Mouse (Mus musculus): Measurements from ENCODE around the gene Dnajc25. TPM values are rescaled to one million over a fixed set of nuclear protein-coding genes. Genes with fewer than 3 reads are reported as not detected.

Dnajc25 gene
- polyA plus RNA-seq, 1 experiment from 2014 or later = 4.9 TPM

Other genes starting within 250 kb of the Dnajc25 start
- gene Olfr267, start 207.3 kb upstream of the Dnajc25 start, polyA plus RNA-seq (2014; fragmentation: Nextera tagmentation; extraction: Ambion mirVana) = 0.24 TPM in 1 of 2 replicates, not detected in the other
- 26.7 and 36.0 TPM in 2 replicates for gene Ecpas, start 82.3 kb upstream of the Dnajc25 start, polyA plus RNA-seq (2014; fragmentation: Nextera tagmentation; extraction: Ambion mirVana)
- 0.62 and 1.2 TPM in 2 replicates for gene Zkscan16, start 51.4 kb upstream of the Dnajc25 start, polyA plus RNA-seq (2014; fragmentation: Nextera tagmentation; extraction: Ambion mirVana)
- gene Ptgr1, start 7.9 kb upstream of the Dnajc25 start, polyA plus RNA-seq (2014; fragmentation: Nextera tagmentation; extraction: Ambion mirVana) = 4.9 and 5.9 TPM in 2 replicates
- 1.5 and 5.3 TPM in 2 replicates for gene Gm20503, start 8.1 kb downstream of the Dnajc25 start, polyA plus RNA-seq (2014; fragmentation: Nextera tagmentation; extraction: Ambion mirVana)
- gene Gng10, start 40.0 kb downstream of the Dnajc25 start, polyA plus RNA-seq (2014; fragmentation: Nextera tagmentation; extraction: Ambion mirVana) = 204 and 233 TPM in 2 replicates
- not detected in 2 replicates for gene AI481877, start 143.9 kb downstream of the Dnajc25 start, polyA plus RNA-seq (2014; fragmentation: Nextera tagmentation; extraction: Ambion mirVana)
- gene Ugcg, start 194.2 kb downstream of the Dnajc25 start, polyA plus RNA-seq (2014; fragmentation: Nextera tagmentation; extraction: Ambion mirVana) = 18.6 and 19.4 TPM in 2 replicates